Mouse (Mus musculus) Patski (cell line): ENCODE data around the gene Numbl. TPM values are rescaled to one million over a fixed set of nuclear protein-coding genes. Genes with fewer than 3 reads are reported as not detected.

Experiments used
- ATAC-seq: fragments of 100-300 bp; one replicate; pipeline ENCODE4 v1.8.0; 2021
- CTCF ChIA-PET: fragments of 350-600 bp; sonication (Branson Sonifier 250); formaldehyde crosslinking; loops from one replicate; lab custom pipeline; 2022; ENCODE audit warnings: inconsistent platforms; lab: Charles Lee
- POLR2A ChIA-PET: fragments of 350-600 bp; sonication (Branson Sonifier 250); formaldehyde crosslinking; loops from one replicate; lab custom pipeline; 2022; ENCODE audit warnings: antibody characterized with exemption, inconsistent platforms; lab: Charles Lee
- DNase-seq: peaks from one replicate; pipeline ENCODE4 v3.0.0-alpha.2; 2011; ENCODE audit warnings: low read depth, low spot score
- H3K27me3 ChIP-seq: fragments of 371-371 bp; one replicate; pipeline ENCODE4 v1.5.1; 2021
- CTCF ChIP-seq: fragments of 100-300 bp; IDR thresholded peaks from one replicate; pipeline ENCODE4 v1.5.1; 2021
- in situ Hi-C: fragments of 300-500 bp; cut with MboI; formaldehyde crosslinking; loops from 3 replicates; pipeline ENCODE4 v1.11.1; 2018; ENCODE audit warnings: low pct_unique_long_range_greater_than_20kb, mixed read lengths
- polyA plus RNA-seq: library from polyadenylated mRNA; unstranded; gene quantifications from one replicate; pipeline ENCODE4 v1.2.3, GENCODE M21; 2021

The Numbl gene
- polyA plus RNA-seq, 1 experiment from 2014 or later, result 9.6 TPM

DNA sequence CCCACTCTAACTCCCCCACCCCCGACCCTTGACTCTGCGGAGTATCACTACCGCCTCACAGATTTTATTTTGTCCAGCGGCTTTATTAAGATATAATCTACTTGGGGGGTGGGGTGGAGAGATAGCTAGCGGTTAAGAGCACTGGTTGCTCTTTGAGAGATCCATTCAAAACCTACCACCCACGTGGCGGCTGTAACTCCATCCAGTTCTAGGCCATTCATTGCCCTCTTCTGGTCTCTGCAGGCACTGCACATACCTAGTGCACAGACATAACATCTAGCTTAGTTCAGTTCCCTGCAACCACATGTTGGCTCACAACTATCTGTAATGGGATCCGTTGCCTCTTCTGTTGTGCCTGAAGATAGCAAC, 27.4 kb downstream of the Numbl start:
- ATAC-seq (peak; percentile 47), DNase-seq (no peak)
- peaks cover 7% of the 10 kb centered on the region for H3K27me3 ChIP-seq
- ChIA-PET POLR2A (interaction anchor here (0.6 kb wide), 1 partner anchor 77 kb away, joined by 3 read pairs; no protein-coding TSS in a partner anchor), CTCF (interaction anchor here (0.9 to 2.3 kb wide), 7 partner anchors 10 to 144 kb away, joined by 3 to 12 read pairs (median 3); no protein-coding TSS in a partner anchor)
- in situ Hi-C loops, result loop anchor here (25.0 kb wide), 1 partner anchor 523 kb away; the partner anchor contains the start of gene Cyp2b19
- peak; percentile 71 for TF ChIP-seq CTCF

DNA sequence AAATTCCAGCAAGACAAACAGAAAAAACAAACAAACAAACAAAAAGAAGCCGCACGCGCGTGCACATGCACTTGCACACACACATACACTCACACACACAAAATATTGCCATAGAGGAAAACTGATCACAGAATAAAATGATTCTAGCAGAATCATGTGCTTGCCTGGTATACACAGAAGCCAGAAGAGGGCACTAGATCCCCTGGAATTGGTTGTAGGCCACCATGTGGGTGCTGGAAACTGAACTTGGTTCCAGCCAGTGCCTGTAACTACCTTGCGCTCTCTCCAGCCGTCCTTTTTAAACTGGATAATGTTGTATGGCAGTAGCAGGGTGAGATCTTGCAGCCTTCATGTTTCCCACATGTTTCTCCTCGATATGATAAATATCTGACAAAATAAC, 30.5 kb downstream of the Numbl start:
- CTCF ChIA-PET, result no interaction called here
- in situ Hi-C loops, result loop anchor here (25.0 kb wide), 1 partner anchor 526 kb away; the partner anchor contains the start of gene Cyp2b19
- TF ChIP-seq CTCF, result peak; percentile 24
- no peak for DNase-seq
- peaks cover 7% of the 10 kb centered on the region for H3K27me3 ChIP-seq
- ATAC-seq, result no peak
- POLR2A ChIA-PET, result no interaction called here

DNA sequence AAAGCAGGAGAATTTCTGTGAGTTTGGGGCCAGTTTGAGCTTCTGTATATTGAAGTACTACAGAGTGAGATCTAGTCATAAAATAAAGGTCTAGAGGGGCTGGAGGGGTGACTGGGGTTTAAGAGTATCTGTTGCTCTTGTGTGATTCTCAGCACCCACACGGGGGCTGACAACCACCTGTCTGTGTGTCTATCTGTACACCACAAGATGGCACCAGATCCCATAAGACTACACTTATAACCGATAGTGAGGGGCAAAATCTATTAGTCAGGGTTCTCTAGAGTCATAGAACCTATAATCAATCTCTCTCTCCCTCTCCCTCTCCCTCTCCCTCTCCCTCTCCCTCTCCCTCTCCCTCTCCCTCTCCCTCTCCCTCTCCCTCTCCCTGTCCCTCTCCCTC, 32.3 kb downstream of the Numbl start:
- no peak for TF ChIP-seq CTCF
- H3K27me3 ChIP-seq, result peaks cover 7% of the 10 kb centered on the region
- ChIA-PET CTCF (no interaction called here), POLR2A (interaction anchor here (1.5 kb wide), 1 partner anchor 9 kb away, joined by 3 read pairs; no protein-coding TSS in a partner anchor)
- DNase-seq, result no peak
- in situ Hi-C loops, result loop anchor here (25.0 kb wide), 1 partner anchor 528 kb away; the partner anchor contains the start of gene Cyp2b19
- ATAC-seq, result no peak

DNA sequence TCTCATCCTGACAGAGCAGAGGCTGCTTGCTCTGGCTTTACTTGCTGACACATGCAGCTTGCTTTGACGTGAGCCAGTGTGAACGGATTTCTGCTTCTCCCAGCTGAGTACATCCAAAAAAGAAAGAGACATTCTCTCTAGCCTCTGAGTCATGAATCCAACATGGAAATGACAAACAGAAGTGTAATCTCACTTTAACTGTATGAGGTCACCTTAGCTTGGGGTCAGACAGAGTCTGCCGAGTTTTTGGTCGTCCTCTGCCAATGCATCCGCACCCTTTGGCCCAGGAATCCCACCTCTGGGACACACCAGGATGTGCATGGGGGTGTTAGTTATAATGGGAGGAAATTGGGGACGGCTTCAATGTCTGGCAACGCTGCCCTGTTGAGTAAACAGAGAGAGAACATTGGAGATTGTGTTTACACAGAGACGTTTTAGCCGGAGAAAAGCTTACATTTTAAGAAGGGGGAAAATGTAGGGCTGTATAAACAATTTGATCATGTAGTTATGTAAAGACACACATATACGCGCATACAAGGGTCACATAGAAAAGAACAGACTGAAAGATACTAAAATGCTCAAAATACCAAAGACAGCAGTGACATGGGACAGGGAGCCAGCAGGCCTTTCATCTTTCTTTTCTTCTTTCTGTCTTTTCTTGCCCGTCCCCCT, 33.7 kb downstream of the Numbl start:
- peaks cover 7% of the 10 kb centered on the region for H3K27me3 ChIP-seq
- CTCF ChIA-PET, result no interaction called here
- ATAC-seq (peak; percentile 40), DNase-seq (no peak)
- POLR2A ChIA-PET, result interaction anchor here (1.5 kb wide), 1 partner anchor 11 kb away, joined by 3 read pairs; no protein-coding TSS in a partner anchor
- in situ Hi-C loops, result loop anchor here (25.0 kb wide), 1 partner anchor 530 kb away; the partner anchor contains the start of gene Cyp2b19
- no peak for TF ChIP-seq CTCF

DNA sequence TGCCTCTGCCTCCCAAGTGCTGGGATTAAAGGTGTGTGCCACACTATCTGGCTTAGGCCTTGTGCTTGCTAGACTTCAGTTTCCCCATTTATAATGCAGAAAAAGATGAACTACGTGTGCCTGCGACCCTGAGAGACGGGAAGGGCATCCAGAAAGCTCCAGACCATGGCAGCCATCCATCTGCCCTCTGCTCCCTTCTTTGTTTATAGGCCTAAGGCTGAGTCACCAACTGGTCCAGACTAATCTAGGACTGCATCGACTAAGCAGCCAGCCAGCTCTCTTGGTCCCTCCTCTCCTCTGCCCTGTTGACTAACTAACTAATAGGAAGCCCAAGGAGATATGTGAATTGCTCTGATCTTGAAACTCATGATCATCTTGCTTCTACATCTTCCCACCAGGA, 37.7 kb downstream of the Numbl start:
- ChIA-PET CTCF (interaction anchor here (1.0 to 2.4 kb wide), 3 partner anchors 10 to 36 kb away, joined by 4 to 12 read pairs (median 6); no protein-coding TSS in a partner anchor), POLR2A (no interaction called here)
- DNase-seq (no peak), ATAC-seq (no peak)
- in situ Hi-C loops, result loop anchor here (25.0 kb wide), 1 partner anchor 534 kb away; the partner anchor contains the start of gene Cyp2b19
- no peaks in the 10 kb centered on the region for H3K27me3 ChIP-seq
- TF ChIP-seq CTCF, result no peak

DNA sequence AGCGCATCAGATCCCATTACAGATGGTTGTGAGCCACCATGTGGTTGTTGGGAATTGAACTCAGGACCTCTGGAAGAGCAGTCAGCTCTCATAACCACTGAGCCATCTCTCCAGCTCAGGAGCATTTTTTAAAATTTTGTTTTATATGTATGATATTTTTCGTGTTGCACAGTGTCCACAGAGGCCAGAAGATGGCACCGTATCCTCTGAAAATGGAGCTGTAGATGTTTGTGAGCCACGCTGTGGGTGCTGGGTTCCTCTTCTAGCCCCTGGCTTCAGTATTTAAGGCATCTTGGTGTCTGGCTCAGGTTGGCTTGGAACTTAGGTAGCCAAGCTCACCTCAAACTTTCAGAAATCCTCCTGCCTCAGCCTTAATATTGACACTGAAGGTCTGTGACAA, 38.3 kb downstream of the Numbl start:
- POLR2A ChIA-PET, result no interaction called here
- DNase-seq, result no peak

DNA sequence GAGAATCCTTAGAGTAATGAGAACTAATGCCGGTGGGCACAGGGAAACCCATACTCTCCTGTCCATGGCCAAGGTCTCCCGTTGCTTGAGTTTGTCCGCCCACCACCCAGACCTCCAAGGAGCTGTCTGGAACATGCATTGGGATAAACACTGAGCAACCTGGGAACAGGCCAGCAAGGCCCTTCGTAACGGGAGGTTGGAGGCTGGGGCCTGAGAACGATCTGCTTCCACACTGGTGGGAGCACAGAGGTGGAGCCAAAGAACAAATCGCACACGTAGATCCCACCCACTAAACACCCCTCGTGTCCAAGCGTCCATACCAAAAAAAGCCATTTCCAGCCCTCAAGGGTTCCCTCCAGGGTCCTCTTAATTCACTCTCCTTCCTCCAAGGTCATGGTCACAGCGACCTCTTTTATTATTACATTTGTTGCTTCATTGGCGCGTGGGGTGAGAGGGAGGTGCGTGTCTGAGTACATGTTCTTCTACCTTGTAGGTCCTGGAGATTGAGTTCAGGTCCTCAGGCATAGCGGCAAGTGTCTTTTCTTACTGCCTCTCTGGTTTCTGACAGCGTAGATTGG, 39.9 kb downstream of the Numbl start:
- CTCF ChIA-PET, result no interaction called here
- in situ Hi-C loops, result loop anchor here (25.0 kb wide), 1 partner anchor 536 kb away; the partner anchor contains the start of gene Cyp2b19
- DNase-seq (no peak), ATAC-seq (no peak)
- H3K27me3 ChIP-seq, result no peaks in the 10 kb centered on the region
- POLR2A ChIA-PET, result no interaction called here
- no peak for TF ChIP-seq CTCF

More for the DNA sequence above, 38.3 kb downstream of the Numbl start:
- TF ChIP-seq CTCF, result peak; percentile 41
- no peak for ATAC-seq
- in situ Hi-C loops, result loop anchor here (25.0 kb wide), 1 partner anchor 534 kb away; the partner anchor contains the start of gene Cyp2b19
- H3K27me3 ChIP-seq, result no peaks in the 10 kb centered on the region
- CTCF ChIA-PET, result interaction anchor here (2.0 to 2.4 kb wide), 2 partner anchors 11 to 35 kb away, joined by 6 to 12 read pairs; no protein-coding TSS in a partner anchor

DNA sequence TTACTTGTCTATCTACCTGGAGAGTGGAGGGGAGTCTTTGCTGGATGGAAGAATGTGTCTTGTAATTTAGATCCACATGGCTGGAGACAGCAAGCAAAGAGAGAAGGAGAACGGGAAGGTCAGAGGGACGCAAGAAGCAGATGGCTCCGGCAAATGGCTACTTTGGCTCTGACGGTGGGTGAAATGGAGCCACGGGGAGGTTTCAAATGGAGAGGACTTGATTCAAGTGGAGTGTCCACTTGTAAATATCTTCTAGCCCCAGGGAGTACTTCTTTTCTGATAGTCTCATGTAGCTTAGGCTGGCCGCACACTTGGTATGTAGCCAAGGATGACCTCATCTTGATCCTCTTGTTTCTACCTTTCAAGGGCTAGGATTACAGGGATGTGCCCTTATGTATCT, 40.6 kb downstream of the Numbl start:
- DNase-seq (no peak), ATAC-seq (no peak)
- H3K27me3 ChIP-seq, result no peaks in the 10 kb centered on the region
- no peak for TF ChIP-seq CTCF
- in situ Hi-C loops, result loop anchor here (25.0 kb wide), 1 partner anchor 537 kb away; the partner anchor contains the start of gene Cyp2b19
- CTCF ChIA-PET, result no interaction called here
- POLR2A ChIA-PET, result no interaction called here

- POLR2A ChIA-PET, result no interaction called here
- DNase-seq, result no peak
- TF ChIP-seq CTCF, result no peak
- ATAC-seq, result no peak
- in situ Hi-C loops, result no loop called here
- CTCF ChIA-PET, result no interaction called here
- no peaks in the 10 kb centered on the region for H3K27me3 ChIP-seq
These were observed 42.1 kb downstream of the Numbl start for GRCm38 (mm10) chr7:27300351-27300750.

- ChIA-PET POLR2A (no interaction called here), CTCF (no interaction called here)
- TF ChIP-seq CTCF, result no peak
- H3K27me3 ChIP-seq, result no peaks in the 10 kb centered on the region
- in situ Hi-C loops, result no loop called here
- DNase-seq (no peak), ATAC-seq (no peak)
These were observed 42.6 kb downstream of the Numbl start for GRCm38 (mm10) chr7:27300801-27301200.
